Mouse (Mus musculus) testis, adult 2 months (tissue): ENCODE measurements around the gene Arhgap15. TPM values are rescaled to one million over a fixed set of nuclear protein-coding genes. Genes with fewer than 3 reads are reported as not detected.

ENCODE experiments used
- H3K27ac ChIP-seq: fragments of 200-500 bp; 2 replicates; pipeline ENCODE4 v1.5.1; 2012; ENCODE audit warnings: low read depth, low read length; ENCODE audit not compliant: control insufficient read depth, insufficient read depth
- H3K27me3 ChIP-seq: fragments of 200-500 bp; 2 replicates; pipeline ENCODE4 v1.6.1; 2012; ENCODE audit warnings: mild to moderate bottlenecking, low read length, moderate library complexity; ENCODE audit not compliant: control insufficient read depth, insufficient read depth
- H3K36me3 ChIP-seq: fragments of 200-500 bp; 2 replicates; pipeline ENCODE4 v1.6.1; 2012; ENCODE audit warnings: mild to moderate bottlenecking, low read length; ENCODE audit not compliant: control insufficient read depth, insufficient read depth
- H3K4me1 ChIP-seq: fragments of 200-500 bp; 2 replicates; pipeline ENCODE4 v1.6.1; 2012; ENCODE audit warnings: low read length; ENCODE audit not compliant: control insufficient read depth, insufficient read depth
- H3K4me3 ChIP-seq: fragments of 200-500 bp; 2 replicates; pipeline ENCODE4 v1.5.1; 2012; ENCODE audit warnings: low read depth, mild to moderate bottlenecking, low read length, moderate library complexity, mixed read lengths; ENCODE audit not compliant: control insufficient read depth
- CTCF ChIP-seq: fragments of 200-500 bp; IDR thresholded peaks from 2 replicates; pipeline ENCODE4 v1.5.1; 2012; ENCODE audit warnings: low read depth, mild to moderate bottlenecking, inconsistent platforms, low read length, moderate library complexity; ENCODE audit not compliant: control insufficient read depth, insufficient read depth, insufficient replicate concordance
- POLR2A ChIP-seq: fragments of 200-500 bp; IDR thresholded peaks from 2 replicates; pipeline ENCODE4 v1.6.1; 2012; ENCODE audit warnings: low read depth, mild to moderate bottlenecking, inconsistent platforms, low read length, moderate library complexity; ENCODE audit not compliant: control insufficient read depth
- polyA plus RNA-seq: library from polyadenylated mRNA; depleted of rRNA; stranded (reverse); fragments of >200 nt; gene quantifications from 2 replicates; pipeline ENCODE4 v1.2.3, GENCODE M21; 2012; rRNA removed

Gene Arhgap15
- polyA plus RNA-seq, result 0.36 and 0.43 TPM in 2 replicates

GRCm38 (mm10) chr2:43748287-43748983, at the start of gene Arhgap15:
Gene Arhgap15, plus strand, starts transcription at chr2:43748824.
- H3K4me3 ChIP-seq, result no peak within 1 kb of the TSS
- no peak within 1 kb of the TSS for H3K27ac ChIP-seq
- no peak for TF ChIP-seq POLR2A
- TF ChIP-seq CTCF, result no peak
- no peaks in the 10 kb centered on the region for H3K4me1 ChIP-seq
- H3K36me3 ChIP-seq, result no peaks in the 10 kb centered on the region
- H3K27me3 ChIP-seq, result no peaks in the 10 kb centered on the region

- no peak overlapping the region for H3K27ac ChIP-seq
- H3K4me3 ChIP-seq, result no peak overlapping the region
- no peaks in the 10 kb centered on the region for H3K27me3 ChIP-seq
- no peaks in the 10 kb centered on the region for H3K4me1 ChIP-seq
- no peaks in the 10 kb centered on the region for H3K36me3 ChIP-seq
- no peak for TF ChIP-seq POLR2A
Observed at GRCm38 (mm10) chr2:43712611-43713138, 35.9 kb upstream of the Arhgap15 start.

- Histone ChIP-seq H3K27ac (no peak overlapping the region), H3K27me3 (no peaks in the 10 kb centered on the region), H3K4me3 (no peak overlapping the region), H3K36me3 (no peaks in the 10 kb centered on the region), H3K4me1 (peaks cover 2% of the 10 kb centered on the region; the same call in 1 of the 2 replicates)
- no peak for TF ChIP-seq POLR2A
- peak; percentile 44; the same call in 1 of the 2 replicates for TF ChIP-seq CTCF
Observed at GRCm38 (mm10) chr2:43722446-43723103, 26.0 kb upstream of the Arhgap15 start.

GRCm38 (mm10) chr2:43723104-43723541, 25.5 kb upstream of the Arhgap15 start:
- no peak overlapping the region for H3K27ac ChIP-seq
- TF ChIP-seq POLR2A (no peak), CTCF (no peak)

GRCm38 (mm10) chr2:43727181-43727580, 21.4 kb upstream of the Arhgap15 start:
- Histone ChIP-seq H3K27me3 (no peaks in the 10 kb centered on the region), H3K4me3 (no peak overlapping the region), H3K27ac (no peak overlapping the region), H3K4me1 (peaks cover 2% of the 10 kb centered on the region; the same call in 1 of the 2 replicates), H3K36me3 (no peaks in the 10 kb centered on the region)
- no peak for TF ChIP-seq CTCF
- no peak for TF ChIP-seq POLR2A

More at GRCm38 (mm10) chr2:43723104-43723541, 25.5 kb upstream of the Arhgap15 start:
- Histone ChIP-seq H3K4me1 (peaks cover 2% of the 10 kb centered on the region; the same call in 1 of the 2 replicates), H3K4me3 (no peak overlapping the region), H3K36me3 (no peaks in the 10 kb centered on the region), H3K27me3 (no peaks in the 10 kb centered on the region)

- H3K27me3 ChIP-seq, result no peaks in the 10 kb centered on the region
- no peak overlapping the region for H3K27ac ChIP-seq
- peaks cover 2% of the 10 kb centered on the region; the same call in 1 of the 2 replicates for H3K4me1 ChIP-seq
- no peaks in the 10 kb centered on the region for H3K36me3 ChIP-seq
- H3K4me3 ChIP-seq, result peak overlapping the region; percentile 36; the same call in 1 of the 2 replicates
- TF ChIP-seq POLR2A (no peak), CTCF (no peak)
Observed at GRCm38 (mm10) chr2:43727693-43728092, 20.9 kb upstream of the Arhgap15 start.

GRCm38 (mm10) chr2:43728831-43729230, 19.8 kb upstream of the Arhgap15 start:
- H3K4me3 ChIP-seq, result no peak overlapping the region
- H3K4me1 ChIP-seq, result no peaks in the 10 kb centered on the region
- H3K36me3 ChIP-seq, result no peaks in the 10 kb centered on the region
- no peak for TF ChIP-seq POLR2A
- TF ChIP-seq CTCF, result no peak
- H3K27me3 ChIP-seq, result no peaks in the 10 kb centered on the region
- no peak overlapping the region for H3K27ac ChIP-seq
